Mouse (Mus musculus): ENCODE results near the gene Syngr3. TPM values are rescaled to one million over a fixed set of nuclear protein-coding genes. Genes with fewer than 3 reads are reported as not detected.

Syngr3 gene
- polyA plus RNA-seq, 1 experiment = 177 TPM

- Histone ChIP-seq H3K27ac (ENCODE audit: insufficient read depth, low read length) (no peak within 1 kb of the TSS), H3K4me3 (ENCODE audit: insufficient read depth, low read length) (peak within 1 kb of the TSS; percentile 66), H3K4me1 (ENCODE audit: control insufficient read depth, insufficient read depth, low read length) (peaks cover 2% of the 10 kb centered on the region; the same call in 1 of the 2 replicates)
- peak; percentile 95 for TF ChIP-seq POLR2A (IDR thresholded peaks at IDR 0.05; ENCODE audit: extremely low read depth, insufficient read depth, low read length)
- TF ChIP-seq CTCF (IDR thresholded peaks at IDR 0.05; ENCODE audit: extremely low read depth, insufficient read depth, low read length) = no peak
These were observed 17.4 kb upstream of the Syngr3 start, which contains the start of gene Tbl3 for GRCm38 (mm10) chr17:24706982-24707800. Tbl3 (minus strand) TSS chr17:24707660.

- TF ChIP-seq CTCF (IDR thresholded peaks at IDR 0.05; ENCODE audit: extremely low read depth, insufficient read depth, low read length) = no peak
- no peak for TF ChIP-seq POLR2A (IDR thresholded peaks at IDR 0.05; ENCODE audit: extremely low read depth, insufficient read depth, low read length)
- H3K27ac ChIP-seq (ENCODE audit: insufficient read depth, low read length) = no peak overlapping the region
- no peak overlapping the region for H3K4me3 ChIP-seq (ENCODE audit: insufficient read depth, low read length)
- peaks cover 2% of the 10 kb centered on the region; the same call in 1 of the 2 replicates for H3K4me1 ChIP-seq (ENCODE audit: control insufficient read depth, insufficient read depth, low read length)
These were observed 16.1 kb upstream of the Syngr3 start for GRCm38 (mm10) chr17:24705821-24706220.

- H3K27ac ChIP-seq (ENCODE audit: insufficient read depth, low read length) = no peak overlapping the region
- H3K4me1 ChIP-seq (ENCODE audit: control insufficient read depth, insufficient read depth, low read length) = peaks cover 3% of the 10 kb centered on the region; the same call in 1 of the 2 replicates
- no peak for TF ChIP-seq POLR2A (IDR thresholded peaks at IDR 0.05; ENCODE audit: extremely low read depth, insufficient read depth, low read length)
- no peak for TF ChIP-seq CTCF (IDR thresholded peaks at IDR 0.05; ENCODE audit: extremely low read depth, insufficient read depth, low read length)
- H3K4me3 ChIP-seq (ENCODE audit: insufficient read depth, low read length) = no peak overlapping the region
These were observed 11.5 kb upstream of the Syngr3 start for GRCm38 (mm10) chr17:24701251-24701650.

- no peak for TF ChIP-seq CTCF (IDR thresholded peaks at IDR 0.05; ENCODE audit: extremely low read depth, insufficient read depth, low read length)
- TF ChIP-seq POLR2A (IDR thresholded peaks at IDR 0.05; ENCODE audit: extremely low read depth, insufficient read depth, low read length) = no peak
- Histone ChIP-seq H3K4me3 (ENCODE audit: insufficient read depth, low read length) (no peak overlapping the region), H3K27ac (ENCODE audit: insufficient read depth, low read length) (no peak overlapping the region), H3K4me1 (ENCODE audit: control insufficient read depth, insufficient read depth, low read length) (peaks cover 3% of the 10 kb centered on the region; the same call in 1 of the 2 replicates)
These were observed 9.7 kb upstream of the Syngr3 start for GRCm38 (mm10) chr17:24699473-24699872.

GRCm38 (mm10) chr17:24698715-24699114 is 9.0 kb upstream of the Syngr3 start:
- Histone ChIP-seq H3K4me3 (ENCODE audit: insufficient read depth, low read length) (no peak overlapping the region), H3K4me1 (ENCODE audit: control insufficient read depth, insufficient read depth, low read length) (peaks cover 3% of the 10 kb centered on the region; the same call in 1 of the 2 replicates), H3K27ac (ENCODE audit: insufficient read depth, low read length) (no peak overlapping the region)
- TF ChIP-seq POLR2A (IDR thresholded peaks at IDR 0.05; ENCODE audit: extremely low read depth, insufficient read depth, low read length) (no peak), CTCF (IDR thresholded peaks at IDR 0.05; ENCODE audit: extremely low read depth, insufficient read depth, low read length) (no peak)

- H3K27ac ChIP-seq (ENCODE audit: insufficient read depth, low read length) = no peak overlapping the region
- TF ChIP-seq CTCF (IDR thresholded peaks at IDR 0.05; ENCODE audit: extremely low read depth, insufficient read depth, low read length) (no peak), POLR2A (IDR thresholded peaks at IDR 0.05; ENCODE audit: extremely low read depth, insufficient read depth, low read length) (no peak)
These were observed 8.2 kb upstream of the Syngr3 start for GRCm38 (mm10) chr17:24697985-24698384.

GRCm38 (mm10) chr17:24696011-24696697 is 6.4 kb upstream of the Syngr3 start, which contains the start of the genes Gfer and Noxo1:
Gfer (minus strand) TSS chr17:24696156.
Noxo1 (plus strand) TSS chr17:24696234.
- H3K27ac ChIP-seq (ENCODE audit: insufficient read depth, low read length) = peak within 1 kb of the TSS; percentile 90
- peaks cover 4% of the 10 kb centered on the region; the same call in 1 of the 2 replicates for H3K4me1 ChIP-seq (ENCODE audit: control insufficient read depth, insufficient read depth, low read length)
- TF ChIP-seq CTCF (IDR thresholded peaks at IDR 0.05; ENCODE audit: extremely low read depth, insufficient read depth, low read length) (no peak), POLR2A (IDR thresholded peaks at IDR 0.05; ENCODE audit: extremely low read depth, insufficient read depth, low read length) (0 out of 2 replicates have a peak, but pooled peaks have one; percentile 16)
- peak within 1 kb of the TSS; percentile 83 for H3K4me3 ChIP-seq (ENCODE audit: insufficient read depth, low read length)

More at GRCm38 (mm10) chr17:24697985-24698384, 8.2 kb upstream of the Syngr3 start:
- no peak overlapping the region for H3K4me3 ChIP-seq (ENCODE audit: insufficient read depth, low read length)
- H3K4me1 ChIP-seq (ENCODE audit: control insufficient read depth, insufficient read depth, low read length) = peaks cover 3% of the 10 kb centered on the region; the same call in 1 of the 2 replicates

GRCm38 (mm10) chr17:24695326-24696010 is 5.7 kb upstream of the Syngr3 start:
- peaks cover 7% of the 10 kb centered on the region; the same call in 1 of the 2 replicates for H3K4me1 ChIP-seq (ENCODE audit: control insufficient read depth, insufficient read depth, low read length)
- H3K27ac ChIP-seq (ENCODE audit: insufficient read depth, low read length) = peak overlapping the region; percentile 79; the same call in 1 of the 2 replicates
- H3K4me3 ChIP-seq (ENCODE audit: insufficient read depth, low read length) = peak overlapping the region; percentile 83
- TF ChIP-seq POLR2A (IDR thresholded peaks at IDR 0.05; ENCODE audit: extremely low read depth, insufficient read depth, low read length) = no peak
- no peak for TF ChIP-seq CTCF (IDR thresholded peaks at IDR 0.05; ENCODE audit: extremely low read depth, insufficient read depth, low read length)

- Histone ChIP-seq H3K27ac (ENCODE audit: insufficient read depth, low read length) (no peak overlapping the region), H3K4me1 (ENCODE audit: control insufficient read depth, insufficient read depth, low read length) (peaks cover 12% of the 10 kb centered on the region), H3K4me3 (ENCODE audit: insufficient read depth, low read length) (no peak overlapping the region)
- TF ChIP-seq POLR2A (IDR thresholded peaks at IDR 0.05; ENCODE audit: extremely low read depth, insufficient read depth, low read length) = no peak
- no peak for TF ChIP-seq CTCF (IDR thresholded peaks at IDR 0.05; ENCODE audit: extremely low read depth, insufficient read depth, low read length)
These were observed 2.6 kb upstream of the Syngr3 start for GRCm38 (mm10) chr17:24692385-24692784.

Measured in cortical plate, adult 2 months (tissue).